Mouse (Mus musculus) activated CD4-positive, CD25-positive, alpha-beta regulatory T cell, adult 9 weeks (primary cell): ENCODE results near the gene Ces2a. TPM values are rescaled to one million over a fixed set of nuclear protein-coding genes. Genes with fewer than 3 reads are reported as not detected.

Experiments used
- polyA plus RNA-seq: library from polyadenylated mRNA; unstranded; fragments of 100-300 nt; shearing (Covaris generic); gene quantifications from one replicate; pipeline ENCODE4 v1.2.1, GENCODE M21; 2017

Ces2a gene
- not detected for polyA plus RNA-seq

DNA sequence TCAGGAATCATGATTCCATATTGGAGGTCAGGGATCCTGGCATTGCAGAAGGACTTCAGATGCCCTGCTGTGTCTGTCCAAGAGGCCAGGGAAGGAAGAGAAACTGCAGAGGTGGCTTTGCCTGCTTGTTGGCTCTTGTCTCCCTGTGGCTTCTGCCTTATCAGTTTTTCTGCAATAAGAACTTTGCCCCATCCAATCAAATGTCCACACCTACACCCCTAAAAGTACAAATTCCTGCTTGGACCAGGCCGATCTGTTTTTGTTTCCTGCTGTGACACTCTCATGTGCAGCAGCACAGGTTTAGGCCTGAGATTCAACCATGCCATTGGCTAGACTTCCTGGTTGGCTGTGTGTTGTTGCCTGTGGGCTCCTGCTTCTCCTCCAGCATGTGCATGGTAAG, at the start of gene Ces2a:
Ces2a (plus strand) TSS at position 251 of the 400 bp plus-strand sequence.

Other genes with a start within 250 kb of the Ces2a start
- 0.10 TPM for gene Terb1, start 224.1 kb upstream of the Ces2a start, polyA plus RNA-seq
- 92.9 TPM for gene Nae1, start 199.4 kb upstream of the Ces2a start, polyA plus RNA-seq
- gene Car7, start 199.3 kb upstream of the Ces2a start, polyA plus RNA-seq = 2.7 TPM
- 6.7 TPM for gene Pdp2, start 142.6 kb upstream of the Ces2a start, polyA plus RNA-seq
- not detected for gene Cdh16, start 109.6 kb upstream of the Ces2a start, polyA plus RNA-seq
- 32.8 TPM for gene Rrad, start 102.7 kb upstream of the Ces2a start, polyA plus RNA-seq
- gene Ciao2b, start 92.0 kb upstream of the Ces2a start, polyA plus RNA-seq = 153 TPM
- not detected for gene Ces2b, start 97.6 kb downstream of the Ces2a start, polyA plus RNA-seq
- 22.6 TPM for gene Ces2c, start 113.1 kb downstream of the Ces2a start, polyA plus RNA-seq
- gene Ces2e, start 192.3 kb downstream of the Ces2a start, polyA plus RNA-seq = not detected
- not detected for gene Ces2f, start 213.4 kb downstream of the Ces2a start, polyA plus RNA-seq
- gene Ces2g, start 227.7 kb downstream of the Ces2a start, polyA plus RNA-seq = 0.29 TPM